Mouse (Mus musculus): Measurements from ENCODE around the gene Fam20b.

Gene Fam20b

DNA sequence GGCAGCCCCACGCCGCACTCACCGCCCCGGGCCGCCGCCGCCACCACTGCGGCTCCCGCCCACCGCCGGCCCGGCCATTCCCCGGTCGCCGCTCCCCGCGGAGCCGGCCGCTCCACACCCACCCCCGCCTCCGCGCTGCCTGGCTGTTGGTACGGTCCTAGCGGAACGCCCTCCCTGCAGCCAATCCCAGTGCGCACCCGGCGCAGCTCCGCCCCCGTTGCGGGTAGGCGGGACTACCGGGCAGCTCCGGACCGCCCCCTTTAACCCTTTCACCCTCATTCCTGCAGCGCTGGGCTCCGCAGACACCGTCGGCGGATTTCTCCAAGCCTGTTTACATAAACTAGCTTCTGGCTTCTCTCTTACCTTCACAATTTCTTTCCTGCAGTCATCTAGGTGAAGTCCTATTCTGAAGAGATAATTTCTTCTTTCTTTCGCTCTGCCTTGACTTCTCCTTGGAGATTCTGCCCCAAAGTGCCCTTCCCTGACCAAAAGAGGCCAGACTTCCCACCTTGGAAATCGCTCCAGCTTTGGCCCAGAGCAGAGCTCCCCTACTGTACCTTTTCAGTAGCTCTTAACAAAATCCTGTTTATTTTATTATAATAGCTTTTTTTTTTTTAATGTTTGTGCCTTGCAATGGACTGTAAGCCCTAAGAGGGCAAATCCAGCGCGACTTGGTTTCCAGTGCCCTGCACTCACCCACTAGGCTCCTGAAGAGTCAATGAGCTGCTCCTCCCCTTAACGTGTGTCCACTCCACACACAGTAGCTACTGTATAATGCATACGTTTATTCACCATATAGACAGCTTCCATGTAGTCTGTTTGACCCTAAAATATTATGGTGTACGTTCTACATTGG lies at the start of gene Fam20b:
Gene Fam20b (minus strand): TSS at position 137 of the 856 bp plus-strand sequence.
- peak; percentile 97 to 99 for DNase-seq

DNA sequence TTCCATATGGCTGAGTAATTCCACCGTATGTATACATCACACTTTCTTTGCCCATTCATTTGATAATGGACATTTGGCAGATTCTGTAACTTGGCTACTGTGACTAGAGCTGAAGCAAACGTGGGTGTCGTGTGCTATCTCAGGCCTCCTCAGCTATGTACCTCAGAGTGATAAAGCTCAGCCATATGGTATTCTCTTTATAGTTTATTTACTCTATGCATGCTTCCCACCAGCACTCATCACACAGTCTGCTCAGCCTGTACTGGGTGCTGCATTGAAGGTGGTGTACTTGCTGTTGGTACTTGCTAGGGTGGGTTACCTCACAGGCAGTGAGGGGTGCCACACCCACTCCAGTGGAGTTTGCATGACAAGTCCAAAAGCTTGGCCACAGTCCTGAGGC lies 46.4 kb upstream of the Fam20b start:
- DNase-seq: no peak

DNA sequence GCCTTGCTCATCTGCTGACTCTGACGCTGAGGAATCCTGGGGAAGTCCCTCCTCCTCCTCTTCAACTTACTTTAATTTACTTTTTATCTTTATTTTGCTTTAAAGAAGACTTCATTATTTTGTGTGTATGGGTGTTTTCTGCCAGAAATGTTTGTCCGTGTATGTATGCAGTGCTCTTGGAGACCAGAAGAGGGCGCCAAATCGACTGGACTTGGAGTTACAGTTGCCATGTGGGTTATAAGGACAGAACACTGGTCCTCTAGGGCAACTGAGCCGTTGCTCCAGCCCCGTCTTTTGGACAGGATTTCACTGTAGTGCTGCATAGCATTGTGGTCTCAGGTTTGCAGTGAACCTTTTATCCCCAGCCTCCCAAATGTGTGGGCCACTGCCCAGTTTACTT lies 45.7 kb upstream of the Fam20b start:
- DNase-seq: no peak

DNA sequence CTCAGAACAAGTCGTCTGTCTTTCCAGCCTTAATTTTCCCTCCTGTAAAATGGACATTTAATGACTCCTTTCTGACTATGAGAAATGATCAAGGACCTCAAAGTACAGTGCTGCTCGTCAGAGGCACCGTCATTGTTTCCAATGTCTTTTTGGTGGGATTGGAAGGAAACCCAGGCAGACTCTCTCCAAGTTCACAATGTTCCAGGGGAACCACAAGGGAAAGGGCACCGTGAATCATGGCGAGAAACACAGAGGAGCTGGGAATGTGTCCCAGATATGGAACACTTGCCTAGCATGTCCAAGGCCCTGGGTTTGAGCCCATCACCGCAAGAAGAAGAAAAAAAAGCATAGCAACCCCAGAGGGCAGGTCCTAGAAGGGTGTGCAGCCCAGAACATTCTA lies 44.4 kb upstream of the Fam20b start:
- DNase-seq: no peak

DNA sequence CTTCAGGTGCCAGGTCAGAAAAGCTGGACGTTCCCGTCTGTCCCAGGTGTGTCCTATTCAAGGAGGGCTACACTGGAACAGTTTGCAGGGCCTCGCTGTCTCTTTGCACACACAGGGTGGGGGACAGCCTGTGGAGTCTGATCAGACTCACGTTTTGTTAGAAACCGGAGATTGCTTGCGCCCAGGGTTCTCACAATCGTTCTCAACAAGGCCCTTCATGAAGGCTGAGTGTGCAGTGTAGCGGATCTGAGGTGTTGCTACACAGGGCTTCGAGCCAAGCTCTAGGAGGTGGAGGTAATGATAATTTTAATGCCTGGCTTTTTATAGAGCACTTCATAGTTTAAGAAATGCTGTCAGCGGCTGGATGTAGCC lies 42.5 kb upstream of the Fam20b start:
- DNase-seq: peak in 1 of 2 experiments; percentile 41

DNA sequence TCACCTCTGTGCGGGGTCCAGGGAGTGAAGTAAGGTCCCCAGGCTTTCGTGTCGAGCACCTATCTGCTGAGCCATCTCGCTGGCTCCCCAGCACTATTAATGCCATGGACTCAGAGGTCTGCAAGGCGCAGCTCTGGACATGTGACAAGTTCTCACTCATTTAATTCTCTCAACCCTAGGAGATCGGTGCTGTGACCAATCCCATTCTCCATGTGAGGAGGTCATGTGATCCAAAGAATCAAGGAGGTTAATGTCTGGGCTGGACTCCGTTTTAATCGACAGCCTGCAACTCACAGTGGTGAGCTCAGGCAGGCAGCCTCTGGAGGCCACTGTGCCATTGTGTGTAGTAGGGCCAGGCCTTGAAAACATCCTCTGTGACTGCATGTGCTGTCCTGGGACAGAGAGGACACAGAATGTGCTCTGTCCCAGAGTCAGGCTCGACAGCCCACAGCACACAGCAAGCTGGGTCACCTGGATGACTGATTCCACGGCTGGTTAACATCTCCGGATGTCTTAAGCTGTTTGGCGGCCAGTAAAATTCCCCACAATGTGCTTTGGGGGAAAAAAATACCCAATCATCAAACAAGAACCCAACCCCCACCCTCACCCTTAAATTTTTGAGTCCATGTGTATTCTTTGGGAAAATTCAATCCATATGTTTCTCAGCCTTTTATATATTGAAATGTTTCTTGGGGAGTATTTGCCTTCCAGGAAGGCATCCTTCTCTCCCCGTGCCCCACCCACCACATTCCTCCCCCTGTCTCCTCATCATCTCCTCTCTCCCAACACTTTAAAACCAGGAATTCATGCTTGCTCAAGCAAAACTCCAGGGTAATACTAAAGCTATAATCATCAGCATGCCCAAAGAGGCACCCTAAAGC lies 41.9 kb upstream of the Fam20b start:
- DNase-seq: no peak

DNA sequence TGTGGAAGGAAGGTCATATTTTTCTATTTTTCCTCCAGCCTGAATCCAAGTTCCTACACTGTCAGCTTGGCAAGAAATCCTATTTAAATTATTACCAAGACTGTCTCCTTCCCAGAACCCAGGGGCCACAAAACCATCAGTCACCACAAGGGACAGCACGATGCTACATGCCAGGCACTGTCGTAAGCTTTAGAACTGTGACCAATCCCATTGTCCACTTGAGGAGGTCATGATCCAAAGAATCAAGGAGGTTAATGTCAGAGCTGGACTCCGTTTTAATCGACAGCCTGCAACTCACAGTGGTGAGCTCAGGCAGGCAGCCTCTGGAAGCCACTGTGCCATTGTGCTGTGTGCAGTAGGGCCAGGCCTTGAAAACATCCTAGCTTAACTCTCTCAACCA lies 39.4 kb upstream of the Fam20b start:
- no peak for DNase-seq

DNA sequence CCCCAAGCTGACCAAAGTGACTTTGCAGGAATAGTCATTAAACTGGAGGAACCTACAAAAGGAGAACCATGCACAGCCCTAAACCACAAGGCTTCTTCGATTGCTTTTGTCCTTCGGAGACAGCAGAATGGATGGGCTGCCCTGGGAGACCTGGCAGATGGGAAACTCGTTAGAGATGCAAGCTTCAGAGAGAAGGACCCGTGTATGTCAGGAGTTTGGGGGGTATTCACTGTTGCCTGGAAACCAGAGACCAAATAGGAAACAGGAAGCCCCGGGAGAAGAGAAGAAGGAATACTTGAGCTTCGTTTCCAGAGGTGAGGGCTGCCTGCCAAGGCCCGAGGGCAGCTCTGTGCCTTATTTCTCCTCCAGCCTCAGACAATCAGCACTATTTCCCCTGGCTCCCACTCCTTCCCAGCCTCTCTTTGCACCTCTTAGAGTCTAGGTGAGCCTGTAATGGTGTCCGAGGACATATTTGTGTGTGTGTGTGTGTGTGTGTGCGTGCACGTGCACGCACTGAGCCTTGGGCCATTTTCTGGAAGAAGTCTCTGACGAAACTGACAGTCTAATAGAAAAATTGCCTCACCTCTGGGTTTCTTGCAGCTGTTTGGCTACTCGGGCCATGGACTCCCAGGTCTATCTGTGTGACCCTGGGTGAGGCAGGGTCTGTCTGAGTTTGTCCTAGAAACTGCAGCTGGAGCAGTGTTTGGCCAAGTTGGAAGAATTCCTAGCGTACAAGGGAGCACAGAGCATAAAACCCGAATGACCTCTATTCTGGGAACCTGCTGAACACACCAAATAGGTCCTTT lies 35.9 kb upstream of the Fam20b start:
- no peak for DNase-seq

DNA sequence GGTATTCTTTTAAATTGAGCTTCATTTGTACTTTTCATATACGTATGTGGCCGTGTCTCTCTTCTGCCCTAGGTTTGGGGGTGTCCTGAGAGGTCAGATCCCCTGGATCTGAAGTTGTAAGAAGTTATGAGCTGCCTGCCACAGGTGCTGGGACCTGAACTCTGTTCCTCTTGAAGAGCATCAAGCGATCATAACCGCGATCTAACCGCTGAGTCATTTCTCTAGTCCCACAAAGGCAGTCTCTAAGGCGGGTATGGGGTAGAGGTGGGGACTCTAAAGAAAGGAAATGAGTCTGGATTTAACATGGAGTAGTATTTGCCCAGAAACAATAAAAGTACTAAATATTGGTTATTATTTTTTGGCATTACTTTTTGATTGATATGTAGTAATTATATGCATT lies 34.1 kb upstream of the Fam20b start:
- no peak for DNase-seq

DNA sequence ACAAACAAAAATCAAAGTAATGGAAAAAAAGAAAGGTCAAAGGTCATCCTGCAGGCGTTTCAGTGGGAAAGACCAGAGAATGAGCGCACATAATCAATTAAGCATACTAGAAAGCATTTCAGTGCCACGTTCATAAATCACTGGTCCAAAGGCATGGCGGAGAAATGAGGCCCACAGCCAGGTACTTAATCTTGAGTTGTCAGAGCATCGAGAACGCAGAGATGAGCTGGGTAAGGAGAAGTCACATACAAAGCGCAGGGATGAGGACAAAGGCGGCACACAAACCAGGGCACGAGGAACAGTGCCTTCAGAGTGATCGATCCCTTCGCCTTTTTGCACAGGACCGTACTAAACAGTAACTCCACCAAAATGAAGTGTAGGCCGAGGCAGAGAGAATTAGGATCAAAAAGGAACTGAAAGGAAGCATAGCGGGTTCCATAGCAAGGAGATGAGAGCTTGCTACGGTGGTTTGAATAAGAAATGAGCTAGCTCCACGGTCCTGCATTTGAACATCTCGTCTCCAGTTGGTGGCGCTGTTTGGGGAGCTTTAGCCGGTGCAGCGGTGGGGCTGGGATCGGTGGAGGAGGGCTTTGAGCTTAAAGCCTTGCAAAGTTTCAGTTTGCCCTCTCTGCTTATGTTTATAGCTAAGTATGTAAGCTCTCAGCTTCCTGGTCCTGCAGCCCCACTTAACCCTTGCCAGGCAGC lies 33.3 kb upstream of the Fam20b start:
- DNase-seq: peak; percentile 72 to 83

DNA sequence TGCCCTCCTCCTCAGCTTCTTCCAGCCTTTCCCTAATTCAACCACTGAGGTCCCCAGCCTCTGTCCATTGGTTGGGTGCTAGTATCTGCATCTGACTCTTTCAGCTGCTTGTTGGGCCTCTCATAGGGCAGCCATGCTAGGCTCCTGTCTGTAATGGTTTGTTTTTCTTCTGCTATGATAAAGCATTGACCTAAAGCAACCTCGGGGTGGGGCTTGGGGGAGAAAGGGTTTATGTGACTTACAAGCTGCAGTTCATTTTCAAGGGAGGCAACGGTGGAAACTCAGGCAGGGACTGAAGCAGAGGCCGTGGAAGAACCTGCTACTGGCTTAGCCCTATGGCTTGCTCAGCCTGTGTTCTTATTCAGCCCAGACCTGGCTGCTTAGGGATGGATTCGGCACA lies 31.4 kb upstream of the Fam20b start:
- no peak for DNase-seq

DNA sequence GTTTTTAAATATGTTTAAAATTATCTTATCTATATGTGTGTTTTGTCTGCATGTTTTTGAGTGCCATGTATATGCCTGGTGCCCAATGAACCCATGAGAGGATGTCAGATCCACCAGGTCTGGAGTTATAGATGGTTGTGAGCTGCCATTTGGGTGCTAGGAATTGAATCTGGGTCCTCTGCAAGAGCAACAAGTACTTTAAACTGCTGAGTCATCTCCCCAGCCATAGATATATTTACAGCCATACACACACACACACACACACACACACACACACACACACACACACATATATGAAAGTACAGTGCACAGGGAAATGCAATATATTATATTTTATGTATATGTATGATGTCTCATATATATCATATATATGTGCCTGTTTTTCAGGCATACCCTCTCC lies 30.2 kb upstream of the Fam20b start:
- DNase-seq: no peak

DNA sequence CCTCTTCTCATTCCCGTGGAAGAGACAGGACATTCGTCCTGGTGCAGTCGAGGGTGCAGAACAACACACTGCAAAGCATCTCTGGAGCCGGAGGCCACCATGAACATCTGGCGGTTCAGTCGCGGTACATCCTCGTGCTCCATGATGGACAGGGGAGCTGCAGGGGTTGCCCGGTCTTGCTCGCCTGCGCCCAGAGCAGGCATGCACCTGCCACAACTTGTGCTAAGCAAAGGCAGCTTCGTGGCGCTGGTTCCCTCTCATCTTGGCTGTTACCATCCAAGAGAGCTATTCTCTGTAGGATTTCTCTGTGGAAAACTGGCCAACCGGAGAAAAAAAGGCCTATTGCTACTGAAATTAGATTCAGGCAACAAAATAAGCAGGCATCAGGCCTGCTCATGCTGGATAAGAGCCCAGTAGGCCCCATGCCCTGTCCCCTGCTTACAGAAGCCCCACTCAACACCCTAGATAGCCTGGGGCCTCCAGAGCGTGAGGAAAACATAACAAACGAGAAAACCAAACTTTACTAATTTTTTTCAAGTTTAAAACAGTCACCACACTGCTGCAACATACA lies 29.6 kb upstream of the Fam20b start:
- DNase-seq: no peak

DNA sequence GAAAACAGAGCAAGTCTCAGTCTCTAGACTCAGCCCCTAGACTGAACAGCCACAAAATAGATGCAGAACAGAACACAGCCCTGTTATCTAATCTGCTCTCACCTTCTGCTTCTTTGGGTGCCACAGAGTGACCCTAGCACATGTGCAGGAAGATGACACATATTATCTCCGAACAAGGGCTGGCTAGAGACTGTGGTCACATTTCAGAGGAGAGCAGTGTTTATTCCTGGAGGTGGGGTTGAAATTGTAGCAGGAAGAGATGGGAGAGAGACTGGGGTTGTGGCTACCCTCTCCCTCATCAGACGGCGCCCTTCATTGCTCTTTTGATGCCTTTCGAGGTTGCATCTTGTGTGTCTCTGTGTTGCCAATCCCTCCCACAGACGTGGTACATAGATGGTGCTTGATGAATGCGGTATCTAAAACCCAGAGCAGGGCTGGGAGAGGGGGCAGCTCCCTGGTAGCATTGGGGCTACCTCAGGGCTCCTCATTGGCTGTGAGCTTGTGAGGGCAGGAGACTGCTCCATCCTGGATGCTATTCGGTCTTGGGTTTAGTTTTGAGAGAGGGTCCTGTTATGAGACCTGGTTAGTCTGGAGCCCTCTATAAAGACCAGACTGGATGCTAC lies 26.4 kb upstream of the Fam20b start:
- no peak for DNase-seq

DNA sequence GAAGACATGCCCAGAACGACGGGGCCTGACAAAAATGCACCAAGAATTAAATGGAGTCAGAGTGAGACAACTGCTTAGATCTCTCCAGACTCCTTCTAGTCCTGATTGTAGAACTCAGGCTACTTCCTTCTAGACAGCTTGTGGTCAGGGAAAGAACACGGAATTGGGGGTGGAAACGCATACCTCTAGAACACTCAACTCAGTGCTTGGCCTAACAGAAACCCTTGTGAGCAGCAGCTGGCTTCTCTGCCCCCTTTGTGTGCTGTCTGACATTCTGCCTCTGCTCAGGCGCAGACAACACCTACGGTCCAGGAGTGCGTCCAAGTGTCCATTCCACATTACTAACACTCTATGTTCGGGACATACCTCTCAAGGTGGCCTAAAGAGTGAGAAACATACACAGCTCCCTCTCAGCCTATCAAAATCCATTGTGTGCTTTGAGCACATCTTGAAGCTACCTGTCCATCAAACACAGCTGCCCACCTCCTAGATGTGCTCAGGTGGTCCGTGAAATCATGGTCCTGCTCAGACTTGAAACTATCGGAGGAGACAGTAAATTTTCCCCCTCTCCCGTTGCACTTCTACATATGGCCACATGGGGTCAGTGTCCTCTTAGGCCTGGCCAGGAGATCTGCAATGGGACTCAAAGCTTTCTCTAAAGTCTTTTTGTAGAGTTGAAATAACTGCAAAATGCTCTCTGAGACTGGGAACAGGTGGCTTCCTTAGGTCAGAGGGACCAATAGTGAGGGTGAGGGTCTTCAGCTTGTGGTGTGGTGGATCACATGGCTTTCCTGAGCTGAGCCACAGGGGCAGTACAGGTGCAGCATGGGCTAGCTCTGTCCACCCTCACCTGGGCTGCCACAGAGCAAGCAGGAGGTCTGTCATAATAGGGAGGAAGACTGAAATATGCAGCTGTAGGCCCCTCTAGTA lies 22.9 kb upstream of the Fam20b start:
- peak in 1 of 2 experiments; percentile 70 for DNase-seq

DNA sequence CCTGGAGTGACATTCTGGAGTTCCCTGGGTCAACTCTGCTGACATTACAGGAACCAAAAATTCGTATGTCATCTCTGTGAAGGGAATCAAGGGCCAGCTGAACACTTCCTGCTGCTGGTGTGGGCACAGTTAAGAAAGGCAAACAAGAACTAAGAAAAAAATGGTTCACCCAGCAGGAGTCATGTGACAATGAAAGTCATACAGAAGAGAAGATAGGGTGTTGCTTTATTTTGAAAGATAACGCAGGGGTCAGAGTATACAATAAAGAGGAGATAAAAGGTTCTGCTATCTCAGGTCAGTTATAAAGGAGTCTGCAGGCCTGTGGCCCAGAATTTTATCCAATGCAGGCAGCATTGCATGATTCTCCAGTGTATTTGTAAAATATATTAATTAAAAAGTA lies 16.9 kb upstream of the Fam20b start:
- DNase-seq: no peak

DNA sequence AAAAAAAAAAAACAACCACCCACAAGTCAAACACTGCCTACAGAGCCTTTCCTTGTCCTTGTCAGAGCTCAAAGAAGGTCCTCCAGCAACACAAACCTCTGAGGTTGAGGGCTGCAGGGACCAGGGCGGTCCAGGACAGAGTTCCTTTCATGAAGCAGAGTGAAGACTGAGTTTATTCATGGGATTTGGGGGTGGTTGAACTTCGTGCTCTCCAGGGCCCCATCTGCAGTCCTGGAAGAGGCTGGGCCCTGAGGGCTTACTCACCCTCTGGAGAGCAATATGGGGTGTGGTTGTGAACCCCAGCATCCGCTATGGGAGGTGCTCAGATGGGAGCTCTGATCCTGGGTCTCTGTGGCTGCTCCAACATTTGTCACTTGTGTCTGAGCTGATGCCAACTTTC lies 15.1 kb upstream of the Fam20b start:
- no peak for DNase-seq

DNA sequence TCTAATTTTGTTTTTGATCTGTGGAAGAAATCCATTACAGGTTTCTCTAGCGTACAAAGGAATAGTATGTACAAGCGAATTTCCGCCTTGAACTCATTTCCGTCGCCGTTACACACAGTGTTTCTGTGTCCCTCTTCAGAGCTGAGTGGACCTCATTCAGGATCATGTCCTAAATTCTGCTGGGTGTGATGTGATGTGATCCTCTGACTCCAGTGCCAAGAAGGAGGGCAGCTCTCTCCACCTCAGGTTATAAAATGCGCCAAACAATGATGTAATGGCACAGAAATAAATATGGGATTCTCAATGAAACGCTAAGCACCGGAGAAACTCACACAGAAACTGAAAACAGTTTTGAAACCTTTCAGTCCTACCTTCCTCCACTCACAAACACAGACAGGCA lies 14.7 kb upstream of the Fam20b start:
- DNase-seq: no peak

DNA sequence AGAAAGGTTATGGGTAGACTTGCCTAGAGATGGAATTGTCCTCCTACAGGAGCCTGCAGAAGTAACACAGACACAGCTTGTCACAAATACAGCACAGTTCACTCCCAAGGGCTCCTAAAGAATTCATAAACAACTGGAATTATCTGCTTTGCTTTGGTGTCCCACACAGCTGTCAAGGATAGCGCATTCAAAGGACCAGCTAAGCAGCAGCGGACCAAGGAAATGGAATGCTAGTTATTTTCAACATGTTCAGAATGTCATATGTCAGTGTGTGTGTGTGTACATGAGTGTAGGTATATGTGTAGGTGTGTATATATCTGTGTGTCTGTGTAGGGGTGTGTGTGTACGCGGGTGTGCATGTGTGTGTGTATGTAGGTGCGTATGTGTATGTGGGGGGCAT lies 14.1 kb upstream of the Fam20b start:
- DNase-seq: no peak

DNA sequence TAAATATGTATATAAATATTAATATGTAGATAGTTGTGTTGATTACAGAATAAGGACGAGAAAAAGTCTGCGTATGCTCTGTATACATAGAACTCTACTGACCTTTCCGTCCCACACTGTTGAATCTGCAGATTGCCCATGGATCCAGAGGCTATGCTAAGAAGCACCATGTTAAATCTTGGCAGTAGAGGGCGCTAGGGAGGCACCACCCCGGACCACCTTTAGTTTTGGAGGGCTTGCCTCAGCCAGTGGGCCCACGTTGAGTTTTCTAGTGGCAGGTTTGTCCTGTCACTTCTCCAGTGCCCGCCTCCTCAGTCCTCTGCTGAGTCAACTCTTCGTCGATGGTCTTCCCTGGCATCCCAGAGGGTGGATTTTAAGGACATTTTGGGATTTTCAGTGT lies 11.9 kb upstream of the Fam20b start:
- peak; percentile 21 to 32 for DNase-seq
